Mouse (Mus musculus) kidney, adult 8-10 months (tissue): ENCODE results near the gene Hoxa7.
A peak's percentile ranks its signal among the peaks of the same experiment; 100 is the strongest.

ENCODE experiments used
- DNase-seq, 2 experiments: peaks; one replicate each; pipeline ENCODE4 v3.0.0; 2022

The Hoxa7 gene

DNA sequence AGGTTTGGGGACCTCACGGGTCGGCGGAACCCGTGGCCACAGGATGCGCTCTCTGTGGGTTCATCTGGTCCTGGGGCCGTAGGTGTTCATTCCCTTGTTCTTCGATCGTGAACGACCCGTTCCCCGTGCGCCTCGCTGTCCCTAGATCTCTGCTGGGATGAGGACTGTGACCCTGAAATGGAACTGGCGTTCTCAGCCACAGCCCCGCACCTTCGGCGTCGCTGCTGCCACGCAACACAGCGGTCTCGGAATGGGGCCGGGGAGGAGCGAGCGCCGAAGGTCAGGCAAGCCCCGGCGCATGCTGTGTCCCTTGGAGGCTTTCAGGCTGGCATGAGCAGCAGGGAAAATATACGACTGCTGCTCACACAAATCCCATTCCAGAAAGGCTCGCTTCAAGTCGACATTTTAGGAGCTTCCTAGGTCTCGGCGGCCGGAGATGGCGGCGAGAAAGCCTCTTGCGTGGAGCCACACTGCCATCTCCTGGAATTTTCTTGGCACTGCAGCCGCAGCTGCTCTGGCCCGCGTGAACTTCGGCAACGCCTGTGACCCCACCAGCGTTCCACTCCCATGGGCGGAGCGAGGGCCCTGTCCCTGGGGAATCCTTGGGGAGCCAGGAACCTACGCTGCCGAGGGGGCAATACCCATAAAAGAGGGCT, at the start of gene Hoxa7:
Gene Hoxa7, minus strand, starts transcription at position 518 of the 656 bp plus-strand sequence.
- DNase-seq = peak; percentile 94 to 97

DNA sequence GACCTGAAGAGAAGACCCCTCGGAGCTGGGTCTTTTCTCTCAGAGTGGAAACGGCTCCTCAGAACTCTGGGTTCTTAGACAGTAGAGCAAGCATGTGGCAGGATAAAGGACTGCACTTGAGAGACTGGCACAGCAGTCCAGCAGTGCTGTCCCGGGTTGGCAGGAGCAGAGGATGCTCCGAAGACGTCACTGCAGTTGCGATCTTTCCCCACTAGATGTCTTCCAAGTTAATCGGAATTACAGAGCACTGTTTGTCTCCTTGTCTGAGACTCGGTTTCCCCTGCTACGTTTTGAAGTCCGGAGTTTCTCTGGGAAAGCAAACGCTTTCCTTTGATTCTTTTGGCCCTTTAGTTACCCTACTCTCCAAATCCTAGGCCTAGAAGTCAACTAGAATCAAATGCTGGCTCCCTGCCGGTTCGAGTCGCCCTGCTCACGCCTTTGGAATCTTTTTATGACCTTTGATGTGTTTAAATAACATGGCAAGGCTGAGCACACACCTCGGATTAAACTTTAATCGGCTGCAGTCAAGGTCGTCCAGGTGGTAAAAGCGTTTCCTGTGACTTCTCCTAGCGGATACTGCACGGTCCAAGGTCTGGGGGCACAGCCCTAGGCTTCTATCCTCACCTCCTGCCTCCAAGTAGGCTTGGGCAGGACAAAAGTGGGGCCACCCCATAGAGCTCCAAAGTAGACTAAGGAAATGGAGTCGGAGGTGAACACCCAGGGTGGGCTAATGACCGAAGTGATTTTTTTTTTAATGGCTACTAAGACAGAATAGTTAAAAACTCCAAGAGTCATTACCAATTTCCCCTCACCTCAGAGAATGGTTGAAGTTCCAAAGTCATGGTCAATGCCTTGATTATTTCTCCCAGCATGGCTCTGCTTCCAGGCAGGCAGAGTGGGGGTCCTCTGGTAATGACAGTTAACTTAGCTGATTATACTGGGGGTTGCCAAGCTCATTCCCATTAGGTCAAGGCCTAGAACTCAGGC, 49.1 kb upstream of the Hoxa7 start:
- peak; percentile 59 to 67 for DNase-seq

- DNase-seq = no peak
These were observed 47.1 kb upstream of the Hoxa7 start for GRCm38 (mm10) chr6:52268756-52269155.

DNA sequence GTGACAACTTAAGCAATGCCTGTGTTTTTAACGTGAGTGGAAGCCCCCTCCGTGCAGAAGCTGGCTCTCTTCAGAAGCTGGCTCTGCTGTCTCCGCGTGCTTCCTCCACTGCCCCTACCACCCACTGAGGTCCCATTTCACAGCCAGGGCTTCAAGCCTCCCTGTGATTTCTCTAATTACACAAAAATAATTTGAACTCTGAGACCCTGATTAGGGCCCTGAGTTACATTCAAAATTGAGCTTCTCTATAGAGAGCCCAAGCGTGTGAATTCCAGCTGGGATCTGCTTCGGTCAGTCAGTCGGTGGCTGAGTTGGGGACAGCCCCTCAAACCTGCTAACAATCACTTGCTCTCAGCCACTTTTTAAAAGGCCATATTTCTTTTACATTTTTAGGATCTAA, 46.7 kb upstream of the Hoxa7 start:
- no peak for DNase-seq

- no peak for DNase-seq
These were observed 46.0 kb upstream of the Hoxa7 start for GRCm38 (mm10) chr6:52267691-52268090.

- DNase-seq = no peak
These were observed 45.6 kb upstream of the Hoxa7 start for GRCm38 (mm10) chr6:52267221-52267620.

DNA sequence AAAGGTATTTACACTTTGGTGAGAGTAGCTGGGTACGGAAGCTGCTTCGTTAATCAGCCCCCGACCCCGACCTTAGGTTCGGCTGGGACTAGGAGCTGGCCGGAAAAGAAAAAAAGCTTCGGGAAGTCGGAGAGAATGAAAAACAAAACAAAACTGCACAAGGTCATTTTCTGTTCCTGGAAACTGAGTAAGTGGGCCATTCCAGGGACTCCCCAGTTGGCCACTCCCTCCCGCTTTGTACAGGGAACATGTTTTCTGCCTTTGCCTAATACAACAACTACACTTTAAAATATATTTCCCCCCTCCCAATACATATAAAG, 45.0 kb upstream of the Hoxa7 start:
- no peak for DNase-seq

- no peak for DNase-seq
These were observed 44.4 kb upstream of the Hoxa7 start for GRCm38 (mm10) chr6:52265913-52266665.

GRCm38 (mm10) chr6:52265306-52265912, 43.8 kb upstream of the Hoxa7 start:
- no peak for DNase-seq

DNA sequence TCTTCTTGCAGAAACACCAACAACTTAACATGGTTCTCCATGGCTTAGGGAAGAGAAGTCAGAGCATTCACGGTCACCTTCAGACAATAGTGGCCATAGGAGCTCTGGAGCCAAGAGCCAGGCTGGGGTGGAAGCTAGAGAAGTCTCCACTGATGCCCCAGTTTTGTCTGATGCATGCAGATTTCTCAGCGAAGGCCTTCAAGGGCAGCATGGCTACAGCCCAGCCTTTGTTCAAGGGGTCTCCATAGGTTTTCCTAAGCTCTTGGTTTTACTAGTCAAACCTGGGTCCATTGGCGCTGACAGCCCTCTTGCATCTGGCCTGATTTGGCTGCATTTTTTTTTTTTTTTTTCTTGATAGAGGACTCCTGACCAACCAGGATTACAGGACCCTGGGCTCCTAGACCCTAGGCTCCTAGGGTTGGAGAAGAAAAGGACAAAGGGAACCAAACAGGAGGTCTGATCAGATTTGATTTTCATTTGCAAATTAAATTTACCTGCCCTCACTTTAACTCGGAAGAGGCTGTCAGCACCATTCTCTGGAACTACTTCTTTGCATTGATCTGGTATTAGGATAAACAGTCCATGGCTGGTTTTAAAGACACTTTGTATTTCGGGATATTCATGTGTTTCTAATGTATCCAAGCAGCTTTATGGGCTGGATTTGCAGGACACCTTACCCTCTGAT, 42.6 kb upstream of the Hoxa7 start:
- DNase-seq = no peak

DNA sequence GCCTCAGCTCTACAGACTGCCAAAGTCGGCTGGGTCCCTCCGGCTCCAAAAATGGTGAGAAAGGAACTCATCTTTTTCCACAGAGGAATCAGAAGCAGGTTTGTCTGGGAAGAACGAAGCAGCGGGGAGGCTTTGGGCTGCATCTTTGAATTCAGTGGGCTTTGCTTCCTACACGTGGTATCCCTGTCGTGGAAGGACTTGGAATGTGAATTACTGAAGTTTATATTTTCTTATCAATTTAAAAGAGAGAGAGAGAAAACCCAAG, 41.6 kb upstream of the Hoxa7 start:
- DNase-seq = no peak

DNA sequence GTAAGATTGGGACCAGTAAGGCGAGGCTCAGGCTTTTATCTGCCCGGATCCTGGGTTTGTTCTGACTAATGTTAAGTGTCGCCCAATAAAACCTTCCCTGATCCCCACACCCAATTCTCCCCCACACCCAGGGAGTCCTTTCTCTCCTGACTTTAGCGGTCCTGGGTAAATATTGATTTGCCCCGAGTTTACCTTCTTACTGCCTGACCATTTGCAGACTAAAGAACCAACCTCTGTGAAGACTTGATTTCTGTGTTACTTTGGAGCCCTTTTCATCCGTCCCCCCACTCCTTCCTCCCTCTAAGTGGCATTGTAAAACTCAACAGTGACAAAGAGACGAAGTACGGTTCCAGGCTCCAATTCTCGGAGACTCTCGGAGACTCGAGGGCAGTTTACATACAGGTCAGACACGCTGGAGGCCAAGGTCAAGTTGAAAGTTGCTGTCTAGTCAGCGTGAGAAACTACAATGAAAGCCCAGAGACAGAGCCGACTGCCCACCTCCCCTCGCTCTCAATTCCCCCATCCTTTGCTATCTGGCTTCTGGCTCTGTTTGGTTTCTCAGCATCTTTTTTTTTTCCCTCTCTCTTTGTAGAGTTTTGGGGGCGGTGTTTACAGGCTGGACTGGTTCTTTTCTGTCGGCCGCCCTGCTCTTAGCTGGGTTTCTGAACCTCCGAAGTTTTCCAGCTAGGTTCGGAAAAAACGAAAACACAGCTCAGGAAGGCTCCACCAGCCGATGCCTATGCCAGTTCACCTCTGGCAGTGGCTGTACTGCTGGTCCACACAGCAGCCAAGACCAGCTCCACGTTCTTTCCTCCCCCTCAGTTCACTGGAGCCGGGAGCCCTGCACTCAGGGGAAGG, 41.0 kb upstream of the Hoxa7 start:
- DNase-seq = no peak

GRCm38 (mm10) chr6:52261751-52262462, 40.3 kb upstream of the Hoxa7 start:
- DNase-seq = no peak

GRCm38 (mm10) chr6:52260654-52261575, 39.3 kb upstream of the Hoxa7 start, which contains the start of gene Hoxa13:
TSS of gene Hoxa13 (minus strand) at chr6:52260880.
- DNase-seq = no peak

GRCm38 (mm10) chr6:52259811-52260261, 38.2 kb upstream of the Hoxa7 start:
- DNase-seq = no peak

DNA sequence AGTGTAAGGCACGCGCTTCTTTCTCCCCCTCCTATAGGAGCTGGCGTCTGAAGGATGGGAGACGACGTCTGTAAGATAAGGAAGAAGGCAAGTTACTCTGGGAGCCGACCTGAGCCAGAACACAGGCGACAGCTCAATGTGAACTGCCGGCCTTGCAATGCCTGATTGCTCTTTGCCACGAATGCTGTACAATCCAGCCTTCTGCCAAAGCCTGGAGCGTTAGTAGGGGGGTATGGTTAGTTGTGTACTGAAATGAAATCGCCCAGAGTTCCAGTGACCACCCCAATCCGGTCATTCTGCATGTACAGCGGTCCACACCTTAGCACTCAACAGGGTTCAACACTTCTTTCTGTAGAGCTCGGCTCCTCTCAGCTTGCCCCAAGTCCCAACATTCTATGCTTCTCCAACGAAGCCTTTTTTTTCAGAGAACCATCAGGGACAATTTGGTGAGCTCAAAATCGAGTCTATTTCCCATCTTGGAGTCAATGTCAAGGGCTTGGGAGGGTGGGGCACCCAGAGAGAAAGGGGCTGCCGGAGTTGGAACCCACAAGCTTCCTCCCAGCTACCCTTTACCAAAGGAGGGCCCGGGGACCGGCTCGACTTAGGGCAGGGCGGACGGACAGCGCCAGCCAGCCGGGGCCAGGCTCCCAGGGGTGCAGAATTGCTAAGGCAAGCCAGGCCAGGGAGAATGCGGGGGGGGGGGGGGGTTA, 37.6 kb upstream of the Hoxa7 start:
- DNase-seq = no peak

GRCm38 (mm10) chr6:52256956-52257355, 35.3 kb upstream of the Hoxa7 start:
- DNase-seq = peak; percentile 70 to 92

- no peak for DNase-seq
These were observed 32.2 kb upstream of the Hoxa7 start for GRCm38 (mm10) chr6:52253511-52254500.
